Mouse (Mus musculus): ENCODE measurements around the gene D1Ertd622e. TPM values are rescaled to one million over a fixed set of nuclear protein-coding genes. Genes with fewer than 3 reads are reported as not detected.

Gene D1Ertd622e
- total RNA-seq, 1 experiment = 2.7 TPM

GRCm38 (mm10) chr1:97611747-97612146 lies 50.1 kb downstream of the D1Ertd622e start:
- Histone ChIP-seq H3K36me3 (ENCODE audit: control insufficient read depth, insufficient read depth, low read length, poor library complexity, severe bottlenecking) (no peaks in the 10 kb centered on the region), H3K27ac (ENCODE audit: insufficient read depth, low read depth, low read length, poor library complexity, severe bottlenecking) (no peak overlapping the region), H3K4me3 (ENCODE audit: insufficient read depth in 1 of 2, low read depth in 1 of 2, low read length in 2 of 2, poor library complexity in 1 of 2, severe bottlenecking in 1 of 2) (no peak overlapping the region), H3K9me3 (ENCODE audit: control insufficient read depth, insufficient read depth, low read depth, low read length) (no peaks in the 10 kb centered on the region), H3K4me1 (ENCODE audit: control insufficient read depth in 2 of 2, insufficient read depth in 2 of 2, low read length in 2 of 2, poor library complexity in 1 of 2) (no peaks in the 10 kb centered on the region), H3K9ac (ENCODE audit: insufficient read depth, low read depth, low read length, poor library complexity, severe bottlenecking) (no peak overlapping the region)
- no peak for DNase-seq (ENCODE audit: low read depth, low spot score)
- TF ChIP-seq ZC3H11A (IDR thresholded peaks at IDR 0.05; ENCODE audit: borderline replicate concordance, low read depth, low read length) = no peak
- no peak for TF ChIP-seq CHD2 (IDR thresholded peaks at IDR 0.05; ENCODE audit: low read depth, low read length)
- no peak for TF ChIP-seq MAFK (IDR thresholded peaks at IDR 0.05; ENCODE audit: insufficient read depth, low read depth, low read length)
- no peak for TF ChIP-seq ZNF384 (IDR thresholded peaks at IDR 0.05; ENCODE audit: low read depth, low read length)
- no peak for TF ChIP-seq HCFC1 (IDR thresholded peaks at IDR 0.05; ENCODE audit: borderline replicate concordance, insufficient read depth, low read length)
- in situ Hi-C loops (cut with MboI; ENCODE audit: low sequenced_read_pairs in 2 of 2, unreplicated experiment in 2 of 2) = no loop called here

DNA sequence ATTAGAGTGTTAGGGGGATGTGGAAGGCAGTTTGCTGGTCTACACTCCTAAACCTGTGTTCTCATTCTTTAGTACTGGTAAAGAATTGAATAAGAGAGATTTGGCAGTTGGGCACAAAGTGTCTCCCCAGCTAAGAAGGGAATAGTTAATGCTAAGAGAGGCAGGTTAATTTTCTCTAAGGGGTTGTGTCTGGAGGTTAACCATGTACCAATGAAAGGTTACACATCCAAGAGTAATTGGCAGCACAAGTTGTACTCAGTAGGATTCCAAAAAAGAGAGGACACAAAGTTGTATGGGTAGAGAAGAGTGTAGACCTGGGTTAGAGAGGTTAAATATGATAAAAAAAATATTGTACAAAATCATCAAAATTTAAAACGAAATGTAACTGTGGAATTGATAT lies 58.5 kb downstream of the D1Ertd622e start:
- H3K27ac ChIP-seq (ENCODE audit: insufficient read depth, low read depth, low read length, poor library complexity, severe bottlenecking) = no peak overlapping the region
- H3K4me1 ChIP-seq (ENCODE audit: control insufficient read depth in 2 of 2, insufficient read depth in 2 of 2, low read length in 2 of 2, poor library complexity in 1 of 2) = no peaks in the 10 kb centered on the region
- DNase-seq (ENCODE audit: low read depth, low spot score) = no peak
- no peaks in the 10 kb centered on the region for H3K36me3 ChIP-seq (ENCODE audit: control insufficient read depth, insufficient read depth, low read length, poor library complexity, severe bottlenecking)
- H3K4me3 ChIP-seq (ENCODE audit: insufficient read depth in 1 of 2, low read depth in 1 of 2, low read length in 2 of 2, poor library complexity in 1 of 2, severe bottlenecking in 1 of 2) = no peak overlapping the region
- in situ Hi-C loops (cut with MboI; ENCODE audit: low sequenced_read_pairs in 2 of 2, unreplicated experiment in 2 of 2) = no loop called here
- H3K9me3 ChIP-seq (ENCODE audit: control insufficient read depth, insufficient read depth, low read depth, low read length) = no peaks in the 10 kb centered on the region
- H3K9ac ChIP-seq (ENCODE audit: insufficient read depth, low read depth, low read length, poor library complexity, severe bottlenecking) = no peak overlapping the region
- TF ChIP-seq CHD2 (IDR thresholded peaks at IDR 0.05; ENCODE audit: low read depth, low read length) = no peak
- TF ChIP-seq ZC3H11A (IDR thresholded peaks at IDR 0.05; ENCODE audit: borderline replicate concordance, low read depth, low read length) = no peak
- TF ChIP-seq HCFC1 (IDR thresholded peaks at IDR 0.05; ENCODE audit: borderline replicate concordance, insufficient read depth, low read length) = no peak
- no peak for TF ChIP-seq MAFK (IDR thresholded peaks at IDR 0.05; ENCODE audit: insufficient read depth, low read depth, low read length)
- TF ChIP-seq ZNF384 (IDR thresholded peaks at IDR 0.05; ENCODE audit: low read depth, low read length) = no peak

DNA sequence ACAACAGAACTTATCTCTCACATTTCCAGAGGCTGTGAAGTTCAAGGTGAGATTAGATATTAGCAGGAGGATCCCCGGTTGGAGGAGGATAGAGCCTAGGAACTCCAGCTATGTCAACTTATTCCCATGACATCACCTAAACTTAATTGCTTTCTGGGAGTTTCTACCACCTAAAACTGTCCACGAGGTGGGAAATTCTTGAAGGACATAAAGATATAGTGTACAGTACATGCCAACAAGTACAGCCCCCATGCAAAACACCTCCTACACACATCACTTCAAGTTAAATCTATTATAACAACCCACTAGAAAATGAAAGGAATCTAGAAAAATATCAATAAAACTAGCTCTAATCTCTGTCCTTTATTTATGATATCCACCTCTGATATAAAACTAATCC lies 61.5 kb downstream of the D1Ertd622e start:
- no peak overlapping the region for H3K4me3 ChIP-seq (ENCODE audit: insufficient read depth in 1 of 2, low read depth in 1 of 2, low read length in 2 of 2, poor library complexity in 1 of 2, severe bottlenecking in 1 of 2)
- in situ Hi-C loops (cut with MboI; ENCODE audit: low sequenced_read_pairs in 2 of 2, unreplicated experiment in 2 of 2) = no loop called here
- DNase-seq (ENCODE audit: low read depth, low spot score) = no peak
- H3K9me3 ChIP-seq (ENCODE audit: control insufficient read depth, insufficient read depth, low read depth, low read length) = no peaks in the 10 kb centered on the region
- TF ChIP-seq ZNF384 (IDR thresholded peaks at IDR 0.05; ENCODE audit: low read depth, low read length) = no peak
- no peak for TF ChIP-seq CHD2 (IDR thresholded peaks at IDR 0.05; ENCODE audit: low read depth, low read length)
- no peak for TF ChIP-seq MAFK (IDR thresholded peaks at IDR 0.05; ENCODE audit: insufficient read depth, low read depth, low read length)
- no peak for TF ChIP-seq HCFC1 (IDR thresholded peaks at IDR 0.05; ENCODE audit: borderline replicate concordance, insufficient read depth, low read length)
- TF ChIP-seq ZC3H11A (IDR thresholded peaks at IDR 0.05; ENCODE audit: borderline replicate concordance, low read depth, low read length) = no peak
- no peaks in the 10 kb centered on the region for H3K36me3 ChIP-seq (ENCODE audit: control insufficient read depth, insufficient read depth, low read length, poor library complexity, severe bottlenecking)
- H3K4me1 ChIP-seq (ENCODE audit: control insufficient read depth in 2 of 2, insufficient read depth in 2 of 2, low read length in 2 of 2, poor library complexity in 1 of 2) = no peaks in the 10 kb centered on the region
- no peak overlapping the region for H3K27ac ChIP-seq (ENCODE audit: insufficient read depth, low read depth, low read length, poor library complexity, severe bottlenecking)
- no peak overlapping the region for H3K9ac ChIP-seq (ENCODE audit: insufficient read depth, low read depth, low read length, poor library complexity, severe bottlenecking)

- Histone ChIP-seq H3K36me3 (ENCODE audit: control insufficient read depth, insufficient read depth, low read length, poor library complexity, severe bottlenecking) (no peaks in the 10 kb centered on the region), H3K4me1 (ENCODE audit: control insufficient read depth in 2 of 2, insufficient read depth in 2 of 2, low read length in 2 of 2, poor library complexity in 1 of 2) (no peaks in the 10 kb centered on the region), H3K9ac (ENCODE audit: insufficient read depth, low read depth, low read length, poor library complexity, severe bottlenecking) (no peak overlapping the region), H3K4me3 (ENCODE audit: insufficient read depth in 1 of 2, low read depth in 1 of 2, low read length in 2 of 2, poor library complexity in 1 of 2, severe bottlenecking in 1 of 2) (no peak overlapping the region), H3K9me3 (ENCODE audit: control insufficient read depth, insufficient read depth, low read depth, low read length) (no peaks in the 10 kb centered on the region), H3K27ac (ENCODE audit: insufficient read depth, low read depth, low read length, poor library complexity, severe bottlenecking) (no peak overlapping the region)
- in situ Hi-C loops (cut with MboI; ENCODE audit: low sequenced_read_pairs in 2 of 2, unreplicated experiment in 2 of 2) = no loop called here
- DNase-seq (ENCODE audit: low read depth, low spot score) = no peak
- TF ChIP-seq CHD2 (IDR thresholded peaks at IDR 0.05; ENCODE audit: low read depth, low read length) (no peak), ZC3H11A (IDR thresholded peaks at IDR 0.05; ENCODE audit: borderline replicate concordance, low read depth, low read length) (no peak), HCFC1 (IDR thresholded peaks at IDR 0.05; ENCODE audit: borderline replicate concordance, insufficient read depth, low read length) (no peak), MAFK (IDR thresholded peaks at IDR 0.05; ENCODE audit: insufficient read depth, low read depth, low read length) (no peak), ZNF384 (IDR thresholded peaks at IDR 0.05; ENCODE audit: low read depth, low read length) (no peak)
Measured at GRCm38 (mm10) chr1:97599101-97599500, 62.8 kb downstream of the D1Ertd622e start.

GRCm38 (mm10) chr1:97588561-97588960 lies 73.3 kb downstream of the D1Ertd622e start:
- H3K4me1 ChIP-seq (ENCODE audit: control insufficient read depth in 2 of 2, insufficient read depth in 2 of 2, low read length in 2 of 2, poor library complexity in 1 of 2) = no peaks in the 10 kb centered on the region
- TF ChIP-seq ZC3H11A (IDR thresholded peaks at IDR 0.05; ENCODE audit: borderline replicate concordance, low read depth, low read length) = no peak
- TF ChIP-seq ZNF384 (IDR thresholded peaks at IDR 0.05; ENCODE audit: low read depth, low read length) = no peak
- no peak for TF ChIP-seq MAFK (IDR thresholded peaks at IDR 0.05; ENCODE audit: insufficient read depth, low read depth, low read length)
- TF ChIP-seq HCFC1 (IDR thresholded peaks at IDR 0.05; ENCODE audit: borderline replicate concordance, insufficient read depth, low read length) = no peak
- TF ChIP-seq CHD2 (IDR thresholded peaks at IDR 0.05; ENCODE audit: low read depth, low read length) = no peak
- DNase-seq (ENCODE audit: low read depth, low spot score) = no peak
- H3K9me3 ChIP-seq (ENCODE audit: control insufficient read depth, insufficient read depth, low read depth, low read length) = no peaks in the 10 kb centered on the region
- H3K27ac ChIP-seq (ENCODE audit: insufficient read depth, low read depth, low read length, poor library complexity, severe bottlenecking) = no peak overlapping the region
- H3K4me3 ChIP-seq (ENCODE audit: insufficient read depth in 1 of 2, low read depth in 1 of 2, low read length in 2 of 2, poor library complexity in 1 of 2, severe bottlenecking in 1 of 2) = no peak overlapping the region
- H3K9ac ChIP-seq (ENCODE audit: insufficient read depth, low read depth, low read length, poor library complexity, severe bottlenecking) = no peak overlapping the region
- no peaks in the 10 kb centered on the region for H3K36me3 ChIP-seq (ENCODE audit: control insufficient read depth, insufficient read depth, low read length, poor library complexity, severe bottlenecking)
- in situ Hi-C loops (cut with MboI; ENCODE audit: low sequenced_read_pairs in 2 of 2, unreplicated experiment in 2 of 2) = no loop called here

All from ES-E14 (cell line).